Mouse (Mus musculus): ENCODE data around the gene Gm11639. TPM values are rescaled to one million over a fixed set of nuclear protein-coding genes. Genes with fewer than 3 reads are reported as not detected.
"Not testable (repeated sequence)": the region's sequence is repeated elsewhere in the genome, so short reads cannot be mapped to it uniquely, and the experiment has no call there.

The Gm11639 gene
- polyA plus RNA-seq, 1 experiment from 2014 or later, result 0.07 TPM

DNA sequence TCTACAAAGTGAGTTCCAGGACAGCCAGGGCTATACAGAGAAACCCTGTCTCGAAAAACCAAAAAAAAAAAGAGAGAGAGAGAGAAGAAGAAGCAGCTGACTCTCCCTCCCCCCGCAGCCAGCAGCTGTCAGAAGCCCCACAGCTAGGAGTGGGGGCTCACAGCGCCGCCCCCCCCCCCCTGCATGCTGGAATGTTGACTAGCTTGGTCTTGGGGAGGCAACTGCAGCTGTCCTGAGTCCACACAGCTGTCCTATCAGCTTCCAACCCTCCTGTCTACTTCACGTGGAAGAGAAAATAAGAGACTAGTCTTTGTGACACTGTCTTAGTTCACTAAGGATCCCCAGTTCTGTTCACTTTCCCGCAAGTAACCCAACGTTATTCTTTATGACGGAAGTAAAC, 287.0 kb downstream of the Gm11639 start:
- Histone ChIP-seq H3K9me3 (replicated peaks) (no peaks in the 10 kb centered on the region), H3K9ac (no peak overlapping the region), H3K4me1 (replicated peaks) (no peaks in the 10 kb centered on the region), H3K4me2 (no peak overlapping the region), H3K27me3 (no peaks in the 10 kb centered on the region), H3K4me3 (replicated peaks) (no peak overlapping the region), H3K36me3 (no peaks in the 10 kb centered on the region), H3K27ac (no peak overlapping the region)
- no peak for DNase-seq
- 70% methylated on average over 8 of the region's 8 CpGs for WGBS (ENCODE audit: insufficient replicate concordance)
- ATAC-seq (ENCODE audit: low read depth), result no peak

DNA sequence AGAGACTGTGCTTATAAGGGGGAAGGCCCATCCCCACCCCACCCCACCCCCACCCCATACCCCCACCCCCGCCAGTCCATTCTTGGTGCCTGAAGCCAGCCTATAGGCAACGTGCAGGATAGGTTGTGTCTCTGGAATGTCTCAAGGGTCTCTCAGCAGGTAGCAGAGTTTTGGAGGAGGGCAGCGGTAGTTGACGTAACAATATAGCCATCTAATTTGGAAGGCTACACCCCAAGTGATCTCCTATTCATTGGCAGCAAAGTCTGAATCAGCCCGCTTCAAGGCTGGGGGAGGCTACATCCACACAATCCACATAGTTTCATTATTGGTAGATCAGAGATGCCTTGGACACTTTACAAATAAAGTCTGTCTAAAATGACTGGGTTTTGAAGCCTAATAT, 292.5 kb downstream of the Gm11639 start:
- 67% methylated on average over 5 of the region's 5 CpGs for WGBS (ENCODE audit: insufficient replicate concordance)
- Histone ChIP-seq H3K4me3 (replicated peaks) (no peak overlapping the region), H3K27me3 (no peaks in the 10 kb centered on the region), H3K4me1 (replicated peaks) (peaks cover 25% of the 10 kb centered on the region), H3K9ac (no peak overlapping the region), H3K36me3 (no peaks in the 10 kb centered on the region), H3K9me3 (replicated peaks) (no peaks in the 10 kb centered on the region), H3K27ac (no peak overlapping the region), H3K4me2 (no peak overlapping the region)
- no peak for DNase-seq
- ATAC-seq (ENCODE audit: low read depth), result no peak

DNA sequence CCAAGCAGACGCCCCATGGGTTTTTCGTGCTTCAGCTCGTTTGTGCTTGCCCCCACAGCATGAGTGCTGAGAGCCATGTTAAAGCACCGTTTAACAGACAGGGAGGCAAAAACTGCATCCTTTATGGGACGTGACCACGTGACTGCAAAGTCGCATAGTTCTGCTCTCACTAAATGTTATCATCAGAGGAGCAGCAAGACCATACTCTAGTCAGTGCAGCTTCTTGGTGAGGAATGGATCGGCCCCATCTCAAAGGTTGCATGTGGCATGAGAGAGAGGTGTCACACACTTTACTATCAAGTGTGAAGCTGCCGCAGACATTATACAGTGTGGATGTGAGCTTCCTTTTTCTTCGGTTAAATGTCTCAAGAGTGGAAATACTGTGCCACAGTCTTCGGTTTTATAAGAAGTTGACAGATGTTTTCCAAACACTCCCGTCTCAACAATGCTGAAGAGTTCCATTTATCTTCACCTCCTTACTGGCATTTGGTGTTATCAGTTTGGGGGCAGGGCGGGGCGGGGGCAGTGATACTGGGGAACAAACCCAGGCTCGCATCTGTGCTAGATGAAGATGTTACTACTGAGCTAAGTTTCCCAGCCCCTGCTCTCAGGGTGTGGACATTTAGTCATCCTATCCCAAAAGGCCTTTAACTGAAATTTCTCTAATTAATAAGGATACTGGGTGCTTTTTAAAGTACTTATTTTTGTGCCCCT, 296.0 kb downstream of the Gm11639 start:
- Histone ChIP-seq H3K4me2 (peak overlapping the region; percentile 45), H3K27me3 (no peaks in the 10 kb centered on the region), H3K27ac (peak overlapping the region; percentile 74), H3K4me1 (replicated peaks) (peaks cover 31% of the 10 kb centered on the region), H3K36me3 (no peaks in the 10 kb centered on the region), H3K4me3 (replicated peaks) (no peak overlapping the region), H3K9me3 (replicated peaks) (no peaks in the 10 kb centered on the region), H3K9ac (no peak overlapping the region)
- DNase-seq (peak; percentile 28), ATAC-seq (ENCODE audit: low read depth) (peak; percentile 95)
- 31% methylated on average over 15 of the region's 15 CpGs for WGBS (ENCODE audit: insufficient replicate concordance)

DNA sequence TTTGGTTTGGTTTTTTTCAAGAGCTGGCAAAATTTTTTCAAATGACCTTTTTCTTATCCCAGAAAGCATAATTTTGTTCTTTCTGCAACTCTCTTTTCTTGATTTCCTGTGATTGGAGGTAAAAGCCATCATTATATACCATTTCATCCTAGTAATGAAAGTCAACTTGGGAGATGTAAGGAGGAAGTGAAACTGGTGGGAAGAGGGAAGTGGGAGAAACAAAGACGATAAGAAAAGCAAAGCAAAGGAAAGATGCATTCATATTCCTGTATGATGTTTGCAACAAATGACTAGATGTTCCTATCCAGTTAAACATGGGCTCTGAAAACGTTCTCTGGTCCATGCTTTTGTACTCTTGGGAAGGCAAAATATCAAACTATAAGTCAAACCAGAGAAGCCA, 323.7 kb downstream of the Gm11639 start:
- H3K9ac ChIP-seq, result no peak overlapping the region
- DNase-seq (no peak), ATAC-seq (ENCODE audit: low read depth) (no peak)
- H3K27ac ChIP-seq, result no peak overlapping the region
- H3K36me3 ChIP-seq, result no peaks in the 10 kb centered on the region
- WGBS (ENCODE audit: insufficient replicate concordance), result 15% methylated on average over 2 of the region's 2 CpGs
- no peaks in the 10 kb centered on the region for H3K4me1 ChIP-seq (replicated peaks)
- H3K4me2 ChIP-seq, result no peak overlapping the region
- no peaks in the 10 kb centered on the region for H3K9me3 ChIP-seq (replicated peaks)
- no peak overlapping the region for H3K4me3 ChIP-seq (replicated peaks)
- no peaks in the 10 kb centered on the region for H3K27me3 ChIP-seq

DNA sequence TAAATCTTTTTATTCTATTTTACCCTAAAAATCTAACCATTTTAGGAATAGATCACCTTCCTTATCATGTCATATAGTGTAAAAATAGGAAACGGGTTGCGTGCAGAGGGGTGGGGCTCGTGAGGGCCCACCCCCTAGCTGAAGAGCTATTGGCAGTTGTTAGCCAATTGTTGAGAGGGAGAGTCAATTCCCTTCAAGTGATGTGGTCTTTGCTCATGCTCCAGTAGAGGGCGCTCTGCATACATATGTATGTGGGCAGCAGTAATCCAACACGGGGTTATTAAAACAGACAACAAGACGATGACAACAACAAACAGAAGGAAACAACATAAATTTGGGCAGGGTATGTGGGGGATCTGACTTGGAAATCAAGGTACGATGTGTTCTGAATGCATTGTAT, 335.6 kb downstream of the Gm11639 start:
- no peak overlapping the region for H3K4me3 ChIP-seq (replicated peaks)
- no peaks in the 10 kb centered on the region for H3K9me3 ChIP-seq (replicated peaks)
- DNase-seq (peak; percentile 42), ATAC-seq (ENCODE audit: low read depth) (peak; percentile 90)
- no peaks in the 10 kb centered on the region for H3K27me3 ChIP-seq
- WGBS (ENCODE audit: insufficient replicate concordance), result 34% methylated on average over 7 of the region's 7 CpGs
- no peak overlapping the region for H3K27ac ChIP-seq
- H3K4me2 ChIP-seq, result no peak overlapping the region
- no peaks in the 10 kb centered on the region for H3K36me3 ChIP-seq
- H3K9ac ChIP-seq, result no peak overlapping the region
- 0 out of 2 replicates have a peak, but pooled peaks cover 4% of the 10 kb centered on the region for H3K4me1 ChIP-seq (replicated peaks)

DNA sequence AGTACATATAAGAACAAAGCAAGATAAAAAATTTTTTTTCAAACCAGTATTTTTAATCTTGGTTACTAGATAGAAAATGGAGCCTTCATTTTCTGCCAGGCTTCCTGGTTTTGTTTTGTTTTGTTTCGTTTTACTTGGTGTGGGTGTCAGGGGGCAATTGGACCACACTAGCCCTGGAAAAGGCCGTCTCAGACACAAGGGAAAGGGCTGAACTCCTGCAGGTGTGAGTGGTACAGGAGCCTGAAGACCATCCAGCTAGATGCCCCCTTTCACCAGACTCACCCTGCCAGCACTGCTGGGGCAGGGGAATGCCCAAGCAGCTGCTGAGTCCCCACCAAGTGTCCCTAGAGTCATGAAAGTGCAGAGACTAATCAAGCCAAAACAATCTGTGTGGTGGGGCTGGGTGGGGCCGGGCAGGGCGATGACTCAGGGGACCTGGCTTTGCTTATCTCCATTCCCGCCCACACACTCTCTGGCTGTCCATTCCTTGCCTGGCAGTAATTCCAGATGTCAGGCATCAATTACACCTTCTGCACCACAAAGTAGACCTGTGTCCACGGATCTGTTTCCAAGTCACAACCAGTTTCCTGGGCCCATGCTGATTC, 343.3 kb downstream of the Gm11639 start:
- peak; percentile 71 for DNase-seq
- peak overlapping the region; percentile 66 for H3K4me2 ChIP-seq
- no peaks in the 10 kb centered on the region for H3K27me3 ChIP-seq
- ATAC-seq (ENCODE audit: low read depth), result peak; percentile 100
- H3K9me3 ChIP-seq (replicated peaks), result no peaks in the 10 kb centered on the region
- H3K4me1 ChIP-seq (replicated peaks), result peaks cover 46% of the 10 kb centered on the region
- H3K27ac ChIP-seq, result peak overlapping the region; percentile 58
- H3K4me3 ChIP-seq (replicated peaks), result peak overlapping the region; percentile 34
- WGBS (ENCODE audit: insufficient replicate concordance), result 23% methylated on average over 6 of the region's 6 CpGs
- H3K9ac ChIP-seq, result peak overlapping the region; percentile 49
- H3K36me3 ChIP-seq, result no peaks in the 10 kb centered on the region

DNA sequence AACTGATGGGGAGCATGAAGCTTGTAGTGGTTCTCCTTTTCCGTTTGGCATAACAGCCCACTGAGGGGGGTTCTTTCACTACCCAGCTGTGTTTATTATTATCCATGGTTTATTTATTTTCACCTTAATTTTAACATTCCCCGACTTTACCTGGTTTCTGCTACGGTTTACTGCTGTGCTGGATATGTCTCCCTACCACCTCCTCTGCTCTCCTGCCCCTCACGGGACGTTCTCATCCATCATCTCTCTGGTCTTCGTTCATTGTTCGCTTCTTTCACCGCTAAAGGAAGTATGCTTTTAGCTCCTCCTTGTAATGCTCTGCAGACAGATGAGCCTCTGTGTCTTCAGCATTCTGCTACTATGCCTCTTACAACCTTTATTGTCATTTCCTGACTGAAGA, 344.0 kb downstream of the Gm11639 start:
- H3K9ac ChIP-seq, result peak overlapping the region; percentile 26; the same call in 1 of the 2 replicates
- H3K9me3 ChIP-seq (replicated peaks), result no peaks in the 10 kb centered on the region
- ATAC-seq (ENCODE audit: low read depth) (no peak), DNase-seq (no peak)
- no peaks in the 10 kb centered on the region for H3K36me3 ChIP-seq
- peak overlapping the region; percentile 56 for H3K27ac ChIP-seq
- 57% methylated on average over 8 of the region's 8 CpGs for WGBS (ENCODE audit: insufficient replicate concordance)
- H3K4me2 ChIP-seq, result peak overlapping the region; percentile 66
- H3K4me3 ChIP-seq (replicated peaks), result 0 out of 2 replicates have a peak overlapping the region, but pooled peaks have one; percentile 14
- no peaks in the 10 kb centered on the region for H3K27me3 ChIP-seq
- H3K4me1 ChIP-seq (replicated peaks), result peaks cover 46% of the 10 kb centered on the region

DNA sequence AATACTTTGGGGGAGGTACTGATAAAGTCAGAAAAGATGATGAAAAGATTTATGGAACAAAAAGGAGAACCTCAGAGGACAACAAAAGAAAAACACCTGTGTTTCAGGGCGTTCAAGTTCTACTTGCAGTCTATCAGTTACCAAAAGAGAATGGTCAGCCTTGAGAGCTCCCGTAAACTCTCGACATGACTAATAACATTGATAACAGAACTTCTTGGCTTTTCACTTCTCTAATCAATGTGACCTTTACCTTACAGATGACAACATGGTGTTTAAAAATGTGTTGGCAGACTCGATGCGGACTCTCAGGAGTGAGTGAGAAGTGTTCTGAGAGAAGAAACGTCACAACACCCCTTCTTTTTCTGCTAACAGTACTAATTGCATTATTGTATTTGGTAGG, 344.7 kb downstream of the Gm11639 start:
- 71% methylated on average over 6 of the region's 6 CpGs for WGBS (ENCODE audit: insufficient replicate concordance)
- Histone ChIP-seq H3K9ac (no peak overlapping the region), H3K27ac (no peak overlapping the region), H3K4me2 (no peak overlapping the region), H3K36me3 (no peaks in the 10 kb centered on the region), H3K9me3 (replicated peaks) (no peaks in the 10 kb centered on the region), H3K4me1 (replicated peaks) (peaks cover 46% of the 10 kb centered on the region), H3K27me3 (no peaks in the 10 kb centered on the region), H3K4me3 (replicated peaks) (no peak overlapping the region)
- no peak for ATAC-seq (ENCODE audit: low read depth)
- no peak for DNase-seq

DNA sequence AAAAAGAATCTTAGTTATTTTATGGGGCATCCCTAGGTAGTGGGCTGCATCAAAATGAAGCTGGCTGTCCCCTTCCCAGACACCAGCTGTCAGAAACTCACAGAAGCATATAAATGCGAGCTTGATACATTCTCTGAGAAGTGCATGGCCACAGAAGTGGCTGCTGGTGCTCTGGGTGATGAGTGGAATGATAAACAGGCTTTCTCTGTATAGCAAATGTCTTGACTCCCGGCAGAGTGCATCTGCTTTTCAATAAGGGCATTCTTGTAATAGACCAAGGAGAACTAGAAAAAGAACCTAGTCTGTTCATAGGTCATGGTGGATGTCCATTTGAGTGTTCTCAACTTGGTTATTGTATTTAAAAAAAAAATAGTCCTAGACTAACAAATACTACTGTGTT, 345.6 kb downstream of the Gm11639 start:
- Histone ChIP-seq H3K36me3 (no peaks in the 10 kb centered on the region), H3K9me3 (replicated peaks) (no peaks in the 10 kb centered on the region), H3K9ac (no peak overlapping the region), H3K4me2 (no peak overlapping the region), H3K4me1 (replicated peaks) (peaks cover 42% of the 10 kb centered on the region), H3K27ac (no peak overlapping the region), H3K27me3 (no peaks in the 10 kb centered on the region), H3K4me3 (replicated peaks) (no peak overlapping the region)
- no peak for ATAC-seq (ENCODE audit: low read depth)
- 64% methylated on average over 2 of the region's 2 CpGs for WGBS (ENCODE audit: insufficient replicate concordance)
- no peak for DNase-seq

DNA sequence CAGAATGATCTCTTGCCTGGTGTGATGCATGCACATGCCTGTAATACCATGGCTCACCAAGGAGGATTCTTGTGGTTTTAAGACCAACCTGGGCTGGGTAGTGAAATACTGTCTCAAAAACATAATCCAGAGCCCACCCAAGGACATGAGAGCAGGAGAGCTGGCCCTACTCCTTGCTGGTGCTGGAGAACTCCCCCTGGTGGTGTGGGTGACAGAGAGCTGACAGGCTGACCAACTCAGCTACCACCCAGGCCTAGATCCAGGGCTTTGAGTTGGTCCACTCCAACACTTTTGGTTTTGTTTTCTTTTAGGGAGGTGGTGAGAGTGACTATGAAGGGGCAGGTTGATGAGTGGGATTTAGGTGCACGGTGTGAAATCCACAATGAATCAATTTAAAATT, 349.6 kb downstream of the Gm11639 start:
- Histone ChIP-seq H3K27ac (no peak overlapping the region), H3K36me3 (no peaks in the 10 kb centered on the region), H3K27me3 (no peaks in the 10 kb centered on the region), H3K9me3 (replicated peaks) (no peaks in the 10 kb centered on the region), H3K9ac (no peak overlapping the region), H3K4me1 (replicated peaks) (peaks cover 13% of the 10 kb centered on the region), H3K4me2 (no peak overlapping the region), H3K4me3 (replicated peaks) (no peak overlapping the region)
- ATAC-seq (ENCODE audit: low read depth) (no peak), DNase-seq (no peak)
- whole genome bisulfite sequencing (ENCODE audit: insufficient replicate concordance), result 79% methylated on average over 1 of the region's 1 CpGs

DNA sequence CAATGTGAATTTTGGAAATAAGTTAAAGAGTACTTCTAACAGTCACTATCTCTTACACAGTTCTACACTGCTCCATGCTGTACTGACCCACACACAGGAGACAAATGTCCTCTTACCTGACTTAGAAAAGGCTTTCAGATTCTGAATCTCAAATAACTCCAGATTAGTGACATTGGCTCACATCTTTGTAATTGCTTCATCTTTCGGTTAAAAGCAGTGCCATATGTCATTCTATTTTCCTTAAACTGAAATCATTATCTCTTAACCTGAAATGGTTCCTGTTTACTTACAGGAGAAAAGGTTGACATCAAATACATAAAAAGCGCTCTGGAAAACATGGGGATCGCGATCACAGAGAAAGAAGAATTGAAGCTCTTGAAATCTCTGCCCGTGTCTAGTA, 377.8 kb downstream of the Gm11639 start, which contains the start of gene Efcab3:
Gene Efcab3, plus strand, starts transcription at position 301 of the 400 bp plus-strand sequence.
- 71% methylated on average over 5 of the region's 5 CpGs for WGBS (ENCODE audit: insufficient replicate concordance)
- no peaks in the 10 kb centered on the region for H3K36me3 ChIP-seq
- H3K27ac ChIP-seq, result no peak within 1 kb of the TSS
- no peak within 1 kb of the TSS for H3K4me2 ChIP-seq
- DNase-seq (no peak), ATAC-seq (ENCODE audit: low read depth) (no peak)
- H3K9me3 ChIP-seq (replicated peaks), result no peaks in the 10 kb centered on the region
- no peaks in the 10 kb centered on the region for H3K4me1 ChIP-seq (replicated peaks)
- no peak within 1 kb of the TSS for H3K4me3 ChIP-seq (replicated peaks)
- H3K27me3 ChIP-seq, result no peaks in the 10 kb centered on the region
- no peak within 1 kb of the TSS for H3K9ac ChIP-seq

DNA sequence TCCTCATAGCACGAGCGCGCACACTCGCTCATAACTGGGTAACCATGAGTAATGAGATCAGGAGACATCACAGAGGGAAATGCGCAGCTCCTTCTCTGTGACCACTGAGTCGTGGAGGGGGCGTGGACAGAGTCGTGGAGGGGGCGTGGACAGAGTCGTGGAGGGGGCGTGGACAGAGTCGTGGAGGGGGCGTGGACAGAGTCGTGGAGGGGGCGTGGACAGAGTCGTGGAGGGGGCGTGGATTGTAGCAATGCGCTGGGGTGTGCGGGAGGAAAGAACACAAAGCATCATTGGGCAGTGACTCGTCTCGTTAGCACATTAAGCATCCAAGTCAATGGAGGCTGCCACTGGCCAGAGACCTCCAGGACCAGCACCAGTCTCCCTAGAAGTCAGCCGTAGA, 426.9 kb downstream of the Gm11639 start:
- not testable (repeated sequence) for H3K27me3 ChIP-seq; H3K9ac ChIP-seq; H3K9me3 ChIP-seq (replicated peaks); DNase-seq; H3K36me3 ChIP-seq; H3K4me1 ChIP-seq (replicated peaks); H3K4me3 ChIP-seq (replicated peaks); H3K27ac ChIP-seq; ATAC-seq (ENCODE audit: low read depth); H3K4me2 ChIP-seq
- WGBS (ENCODE audit: insufficient replicate concordance), result 57% methylated on average over 22 of the region's 22 CpGs

Measured in liver, embryonic 13.5 days (tissue).